Mouse (Mus musculus): ENCODE data around the gene Slc37a1.

The Slc37a1 gene

DNA sequence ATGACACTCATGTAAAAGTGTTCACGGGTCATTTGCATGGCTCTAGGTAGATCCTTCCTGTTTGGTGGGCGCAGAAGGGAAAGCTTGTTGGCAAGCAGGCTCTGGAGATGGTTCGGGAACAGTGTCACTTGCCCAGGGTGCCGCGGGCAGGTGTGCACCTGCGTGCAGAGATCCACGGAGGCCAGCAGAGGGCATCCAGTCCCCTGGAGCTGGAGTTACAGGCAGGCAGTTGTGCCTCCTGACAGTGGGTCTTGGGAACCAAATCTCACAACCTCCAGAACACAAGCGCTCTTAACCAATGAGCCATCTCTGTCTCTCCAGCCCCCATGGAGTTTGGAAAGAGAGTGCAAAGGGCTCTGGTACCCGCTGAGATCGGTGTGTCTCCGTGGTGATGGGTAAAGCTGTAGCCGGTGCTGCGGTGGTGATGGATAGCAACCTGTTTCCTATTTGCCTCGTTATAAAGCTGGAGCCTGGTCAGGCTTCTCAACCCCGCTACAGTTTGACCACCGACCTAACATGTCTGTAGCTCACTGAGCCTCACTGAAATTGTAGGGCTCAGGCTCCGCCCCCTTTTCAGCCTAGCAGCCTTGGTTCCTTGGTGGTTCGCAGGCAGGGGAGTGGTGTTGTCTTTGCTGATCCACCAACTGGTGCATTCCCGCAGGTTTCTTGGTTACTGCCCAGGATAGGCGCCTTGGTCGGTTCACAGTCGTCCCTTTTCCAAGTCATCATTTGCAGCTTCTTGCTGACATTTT lies 31.1 kb downstream of the Slc37a1 start:
- DNase-seq (ENCODE audit: low read depth, low spot score), result no peak

DNA sequence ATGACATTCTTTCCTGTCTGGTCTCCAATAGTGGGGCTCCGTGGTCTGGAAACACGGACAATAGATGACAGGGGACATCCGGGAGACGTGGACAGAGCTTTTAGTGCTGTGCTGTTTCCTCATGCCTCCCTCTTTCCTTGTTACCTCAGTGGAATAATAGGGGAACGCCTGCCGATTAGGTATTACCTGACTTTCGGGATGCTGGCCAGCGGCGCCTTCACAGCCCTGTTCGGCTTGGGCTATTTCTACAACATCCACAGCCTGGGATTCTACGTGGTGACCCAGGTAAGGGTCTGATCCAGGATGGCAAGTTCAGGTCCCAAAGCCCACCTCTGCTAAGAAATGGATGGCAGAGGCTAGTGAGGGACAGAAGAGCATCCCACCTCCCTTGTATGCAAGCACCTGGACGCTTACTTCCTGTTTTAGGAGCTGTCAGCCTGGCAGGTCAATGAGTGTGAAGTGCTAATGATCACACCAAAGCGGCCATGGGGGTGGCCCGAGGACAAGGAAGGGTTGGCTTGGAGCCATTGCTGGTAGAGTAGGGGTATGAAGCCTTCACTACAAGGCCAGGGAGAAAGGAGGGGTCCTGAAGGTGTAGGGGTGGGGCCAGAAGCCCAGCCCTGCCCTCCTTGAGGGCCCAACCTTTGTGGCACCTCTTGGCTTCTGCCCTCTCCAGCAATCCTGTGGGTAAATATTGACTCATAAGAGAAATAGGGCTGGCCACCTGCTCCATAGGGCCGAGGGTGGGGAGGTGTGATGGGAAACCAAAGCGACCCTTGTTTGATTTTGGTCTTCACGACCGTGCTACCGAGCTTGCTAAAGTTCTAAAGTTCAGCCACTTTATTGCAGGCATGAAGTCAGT lies 32.5 kb downstream of the Slc37a1 start:
- DNase-seq (ENCODE audit: low read depth, low spot score), result no peak

GRCm38 (mm10) chr17:31321425-31321824 lies 34.8 kb downstream of the Slc37a1 start:
- DNase-seq (ENCODE audit: low read depth, low spot score), result no peak

DNA sequence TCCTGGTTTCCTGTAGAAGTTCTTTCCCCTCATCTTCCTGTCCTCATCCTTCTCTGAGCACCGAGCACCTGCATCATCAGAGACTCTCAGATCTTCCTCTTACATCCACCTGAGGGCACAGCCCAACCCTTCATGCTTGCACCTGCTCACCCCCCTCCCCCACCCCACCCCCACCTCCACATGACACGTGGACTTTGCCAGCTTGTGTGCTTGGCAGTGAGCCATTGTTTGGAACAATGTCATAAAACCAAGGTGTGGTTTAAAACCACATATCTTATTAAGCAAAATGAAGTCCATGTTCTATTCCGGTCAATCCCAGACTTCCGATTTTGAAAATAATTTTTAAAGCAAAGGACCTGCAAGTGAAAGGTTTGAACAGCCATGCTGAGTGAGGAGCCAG lies 35.9 kb downstream of the Slc37a1 start:
- DNase-seq (ENCODE audit: low read depth, low spot score), result no peak

DNA sequence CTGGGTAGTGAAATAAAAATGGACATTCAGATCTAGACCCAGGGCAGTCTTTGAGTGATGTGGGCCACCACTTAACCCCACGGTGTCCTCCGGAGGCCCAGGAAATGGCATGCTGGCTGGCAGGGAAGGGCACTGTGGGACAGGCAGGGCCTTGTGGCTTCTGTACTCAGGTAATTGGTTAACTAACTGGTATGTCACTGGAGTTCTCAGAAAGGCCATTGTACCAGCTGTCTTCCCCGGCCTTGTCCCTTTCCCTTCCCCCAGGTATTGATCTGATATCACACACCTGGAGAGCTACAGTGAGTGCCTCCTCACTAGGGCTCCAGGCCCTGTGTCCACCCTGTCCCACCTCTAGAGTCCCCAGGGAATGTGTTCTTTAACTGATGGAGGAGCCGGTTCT lies 36.8 kb downstream of the Slc37a1 start:
- no peak for DNase-seq (ENCODE audit: low read depth, low spot score)

- DNase-seq (ENCODE audit: low read depth, low spot score), result no peak
These were observed 37.6 kb downstream of the Slc37a1 start for GRCm38 (mm10) chr17:31324227-31324626.

DNA sequence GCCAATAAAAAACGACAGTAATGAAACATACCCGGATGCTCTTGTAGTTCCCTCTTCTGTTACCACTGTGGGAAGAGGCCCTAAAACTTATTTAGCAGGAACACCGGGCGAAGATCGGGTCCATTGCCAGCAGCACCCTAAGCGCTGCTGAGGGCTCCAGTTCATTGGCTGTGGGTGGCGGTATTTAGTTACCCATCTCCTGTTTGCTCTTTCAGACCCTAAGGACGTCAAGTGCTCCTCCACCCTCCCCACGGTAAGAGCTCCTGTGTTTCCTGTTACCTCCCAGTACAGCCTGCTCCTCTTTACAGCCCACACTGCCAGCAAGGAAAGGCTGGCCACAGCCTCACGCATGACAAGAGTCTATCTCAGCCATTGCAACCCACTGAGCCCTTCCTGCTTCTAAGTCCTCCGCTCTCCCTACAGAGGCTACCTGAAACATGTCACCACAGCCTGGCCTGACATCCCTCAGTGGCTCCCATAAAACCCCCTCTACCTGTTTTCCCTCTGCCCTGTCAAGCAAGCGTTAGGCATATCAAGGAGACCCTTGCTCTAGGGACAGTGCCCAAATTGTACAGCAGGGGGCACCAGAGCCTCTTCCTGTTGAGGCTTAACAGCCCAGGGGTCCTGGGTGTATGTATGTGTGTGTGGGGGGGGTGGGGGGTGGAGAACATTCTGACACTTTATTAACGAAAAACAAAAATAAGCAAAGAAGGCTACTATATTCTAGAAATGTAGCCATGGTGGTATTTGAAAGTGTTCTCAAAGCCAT lies 39.0 kb downstream of the Slc37a1 start:
- no peak for DNase-seq (ENCODE audit: low read depth, low spot score)

DNA sequence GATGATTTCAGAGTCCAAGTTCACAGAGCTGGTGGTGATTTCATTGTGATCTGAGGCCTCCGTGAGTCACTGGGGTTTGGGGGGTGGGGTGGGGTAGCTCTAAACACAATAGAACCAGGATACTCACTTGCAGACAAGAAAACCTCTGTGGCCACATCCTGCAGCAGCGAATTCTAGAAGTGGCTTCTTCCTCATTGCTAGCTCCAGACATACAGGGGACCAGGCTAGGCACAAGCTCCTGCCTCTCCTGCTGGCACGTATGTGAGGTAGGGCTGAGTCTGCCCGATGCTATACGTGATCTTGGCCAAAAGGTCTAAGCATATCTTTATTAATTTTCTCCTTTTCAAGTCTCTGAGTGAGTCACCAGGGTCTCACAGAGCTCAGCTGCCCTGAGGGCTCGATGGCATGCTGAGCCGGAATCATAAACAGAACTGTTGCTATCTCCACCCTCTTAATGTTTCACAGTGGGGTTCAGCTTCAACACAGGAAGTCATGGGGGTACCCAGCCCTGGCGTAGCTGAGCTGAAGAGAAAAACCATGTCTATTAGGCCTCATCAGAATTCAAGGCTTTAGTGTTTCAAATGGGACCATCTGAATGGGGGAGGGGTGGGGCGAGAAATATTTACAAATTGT lies 39.7 kb downstream of the Slc37a1 start:
- DNase-seq (ENCODE audit: low read depth, low spot score), result no peak

DNA sequence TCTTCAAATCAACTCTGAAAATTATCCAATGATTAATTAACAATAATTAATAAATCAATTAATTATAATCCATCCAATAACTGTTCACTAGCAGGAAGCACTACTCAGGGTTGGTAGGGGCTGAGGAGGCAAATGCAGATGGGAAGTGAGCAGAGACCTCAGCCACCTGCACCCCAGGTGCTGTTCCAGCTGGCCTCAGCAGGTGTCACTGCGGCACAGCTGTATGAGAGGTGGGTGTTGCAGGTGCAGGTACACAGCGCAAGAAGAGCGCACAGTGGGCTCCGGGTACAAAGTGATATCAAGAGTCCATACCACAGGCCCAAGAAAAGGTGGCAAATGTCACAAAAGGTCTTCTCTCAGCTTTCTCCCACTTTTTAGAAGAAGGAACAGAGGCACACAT lies 41.9 kb downstream of the Slc37a1 start:
- DNase-seq (ENCODE audit: low read depth, low spot score), result no peak

DNA sequence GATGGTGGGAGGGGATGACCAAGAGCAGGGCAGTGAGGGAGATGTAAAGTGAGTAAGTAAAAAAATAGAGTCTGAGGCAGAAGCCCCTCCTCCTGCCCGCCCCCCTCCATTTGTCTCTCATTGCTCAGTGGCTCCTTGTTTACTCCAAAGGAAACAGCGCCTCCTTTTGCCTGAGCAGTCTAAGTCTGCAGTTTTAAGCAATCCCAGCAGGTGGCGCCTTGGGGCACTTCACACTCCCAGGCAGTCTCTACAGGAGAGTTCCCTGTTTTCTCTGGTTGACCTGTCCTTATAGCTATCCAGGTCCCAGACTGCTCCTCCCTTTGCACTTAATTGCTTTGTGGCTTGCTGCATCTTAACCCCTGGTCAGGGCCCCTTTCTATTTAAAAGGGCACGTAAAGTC lies 44.0 kb downstream of the Slc37a1 start:
- DNase-seq (ENCODE audit: low read depth, low spot score), result no peak

GRCm38 (mm10) chr17:31331273-31331672 lies 44.7 kb downstream of the Slc37a1 start:
- DNase-seq (ENCODE audit: low read depth, low spot score), result no peak

DNA sequence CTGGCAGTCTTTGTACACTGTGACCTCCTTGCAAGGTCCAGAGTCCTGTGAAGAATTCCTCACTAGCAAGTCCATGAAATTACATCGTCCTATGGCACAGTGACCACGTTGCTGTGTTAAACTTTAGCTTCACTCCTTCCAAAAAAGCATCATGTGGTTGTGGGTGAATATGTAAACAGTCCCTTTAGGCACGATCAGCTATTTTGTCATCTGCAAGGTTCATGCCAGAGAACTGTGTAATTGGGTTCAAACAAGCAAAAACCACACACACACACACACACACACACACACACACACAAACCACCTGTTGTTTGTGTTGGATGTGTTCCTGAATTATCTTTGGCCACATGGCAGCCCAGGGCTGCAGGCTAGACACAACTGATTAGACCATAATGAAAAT lies 45.3 kb downstream of the Slc37a1 start:
- no peak for DNase-seq (ENCODE audit: low read depth, low spot score)

- no peak for DNase-seq (ENCODE audit: low read depth, low spot score)
These were observed 45.7 kb downstream of the Slc37a1 start for GRCm38 (mm10) chr17:31332333-31332732.

GRCm38 (mm10) chr17:31334509-31335260 lies 48.1 kb downstream of the Slc37a1 start:
- DNase-seq (ENCODE audit: low read depth, low spot score), result no peak

- DNase-seq (ENCODE audit: low read depth, low spot score), result no peak
These were observed 48.9 kb downstream of the Slc37a1 start for GRCm38 (mm10) chr17:31335344-31336080.

DNA sequence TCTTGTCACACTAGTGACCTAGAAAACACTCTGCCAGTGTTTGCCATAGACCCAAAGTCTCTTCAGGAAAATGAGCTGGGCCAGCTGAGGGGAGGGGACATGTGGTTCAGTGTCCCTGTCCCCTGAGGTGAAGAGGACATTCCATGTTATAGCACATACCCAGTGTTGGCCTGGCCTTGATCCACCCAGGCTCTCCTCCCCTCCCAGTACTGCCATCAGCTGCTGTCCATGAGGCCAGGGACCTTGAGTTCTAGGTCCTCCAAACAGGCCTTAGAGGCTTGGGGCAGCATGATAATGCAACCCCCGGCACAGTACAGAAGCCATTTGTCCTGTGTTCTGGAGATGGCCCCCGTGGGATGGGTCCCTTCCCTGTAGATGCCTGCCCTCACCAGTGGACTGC lies 53.2 kb downstream of the Slc37a1 start:
- DNase-seq (ENCODE audit: low read depth, low spot score), result no peak

- DNase-seq (ENCODE audit: low read depth, low spot score), result no peak
These were observed 55.6 kb downstream of the Slc37a1 start for GRCm38 (mm10) chr17:31342191-31342590.

DNA sequence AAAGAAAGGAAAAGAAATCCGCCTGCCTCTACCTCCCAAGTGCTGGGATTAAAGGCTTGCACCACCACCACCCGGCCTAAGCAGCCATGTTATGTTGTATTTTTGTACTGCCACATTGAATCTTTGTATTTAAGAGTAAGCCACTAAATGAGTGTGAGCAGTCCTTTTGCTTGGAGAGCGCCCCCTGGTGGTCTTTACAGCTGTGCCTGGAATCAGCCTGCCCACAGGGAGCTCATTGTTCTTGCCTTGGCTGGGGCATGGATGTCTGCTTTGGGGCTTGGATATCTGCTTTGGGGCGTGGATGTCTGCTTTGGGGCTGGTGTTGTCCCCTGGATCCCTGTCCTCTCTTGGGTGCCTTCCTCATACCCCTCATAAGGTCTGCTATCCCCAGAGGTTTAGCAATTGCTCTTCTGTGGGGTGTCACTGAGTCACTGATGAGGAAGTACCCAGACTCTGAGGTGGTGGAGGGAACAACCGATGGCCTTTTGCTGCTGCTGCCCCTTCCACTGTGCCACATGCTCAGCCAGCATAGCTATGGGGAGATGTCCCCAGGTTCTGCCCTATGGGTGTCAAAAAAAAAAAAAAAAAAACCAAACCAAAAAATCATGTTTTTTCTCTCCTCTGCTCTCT lies 57.7 kb downstream of the Slc37a1 start:
- no peak for DNase-seq (ENCODE audit: low read depth, low spot score)

DNA sequence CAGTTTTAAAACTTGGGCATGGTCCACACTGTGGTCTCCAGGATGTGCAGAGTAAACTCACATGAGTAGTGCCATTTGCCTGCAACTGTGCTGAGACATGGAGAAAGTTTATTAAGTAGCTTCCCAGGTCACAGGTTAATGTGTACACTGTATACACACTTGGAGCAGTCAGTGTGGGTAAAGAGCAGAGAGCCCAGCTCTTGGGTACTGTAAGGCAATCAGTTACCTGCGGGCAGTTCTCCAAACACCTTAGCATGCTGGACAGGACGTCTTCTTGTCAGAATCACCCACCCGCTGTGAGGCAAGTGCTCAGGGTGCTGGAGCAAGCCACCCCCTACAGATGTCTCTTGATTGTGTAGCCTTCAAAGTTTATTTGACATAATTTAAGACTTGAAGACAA lies 58.2 kb downstream of the Slc37a1 start:
- DNase-seq (ENCODE audit: low read depth, low spot score), result no peak

- DNase-seq (ENCODE audit: low read depth, low spot score), result no peak
These were observed 61.5 kb downstream of the Slc37a1 start for GRCm38 (mm10) chr17:31348129-31348528.

All from WW6 (cell line).